Mouse (Mus musculus) lung, postnatal 0 days (tissue): ENCODE data around the gene Slc7a12.

ENCODE experiments used
- CTCF ChIP-seq: IDR thresholded peaks from 2 replicates; pipeline ENCODE4 v1.5.1; 2016; ENCODE audit warnings: antibody characterized with exemption, mild to moderate bottlenecking
- EP300 ChIP-seq: IDR thresholded peaks from 2 replicates; pipeline ENCODE4 v1.6.1; 2016; ENCODE audit warnings: antibody characterized with exemption, mild to moderate bottlenecking, control low read depth

DNA sequence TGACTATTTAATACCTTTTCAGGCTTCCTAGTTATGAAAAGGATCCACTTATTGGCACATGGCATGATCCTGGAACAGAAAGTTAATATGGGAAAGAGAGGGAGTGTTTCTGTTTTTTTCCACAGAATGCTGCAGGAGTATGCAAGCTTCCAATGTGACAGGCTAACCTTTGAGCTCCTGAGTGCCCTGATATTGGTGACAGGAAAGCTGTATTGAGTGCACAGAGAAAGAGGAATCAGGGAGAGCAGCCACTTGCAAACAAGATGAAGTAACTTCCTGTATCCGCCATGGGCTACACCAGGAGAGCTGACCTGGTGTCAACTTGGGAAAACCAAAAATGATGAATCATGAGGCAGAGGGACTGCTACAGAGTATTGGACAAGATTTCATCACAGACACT lies 48.1 kb upstream of the Slc7a12 start:
- TF ChIP-seq EP300: no peak
- TF ChIP-seq CTCF: no peak
